Mouse (Mus musculus) hindbrain, embryonic 12.5 days (tissue): ENCODE measurements around the gene Clk4. TPM values are rescaled to one million over a fixed set of nuclear protein-coding genes. Genes with fewer than 3 reads are reported as not detected.

Experiments
- ATAC-seq: fragments of 200-750 bp; cut with Nextera tagmentation; 2 replicates; pipeline ENCODE4 v1.8.0; 2017; ENCODE audit warnings: moderate TSS enrichment; ENCODE audit not compliant: low FRiP score
- H3K27ac ChIP-seq: fragments of 300-500 bp; sonication (generic); 2 replicates; pipeline ENCODE4 v1.5.1; 2016; ENCODE audit warnings: mild to moderate bottlenecking
- H3K27me3 ChIP-seq: fragments of 300-500 bp; sonication (generic); 2 replicates; pipeline ENCODE4 v1.6.1; 2016; ENCODE audit warnings: mild to moderate bottlenecking
- H3K36me3 ChIP-seq: fragments of 300-500 bp; sonication (generic); 2 replicates; pipeline ENCODE4 v1.6.1; 2016; ENCODE audit warnings: mild to moderate bottlenecking
- H3K4me1 ChIP-seq: fragments of 300-500 bp; sonication (generic); 2 replicates; pipeline ENCODE4 v1.6.1; 2016
- H3K4me2 ChIP-seq: fragments of 300-500 bp; sonication (generic); replicated peaks from 2 replicates; pipeline ENCODE4 v1.6.1; 2016; ENCODE audit warnings: mild to moderate bottlenecking
- H3K4me3 ChIP-seq: fragments of 300-500 bp; sonication (generic); 2 replicates; pipeline ENCODE4 v1.5.1; 2016; ENCODE audit warnings: mild to moderate bottlenecking
- H3K9ac ChIP-seq: fragments of 300-500 bp; sonication (generic); 2 replicates; pipeline ENCODE4 v1.6.1; 2016; ENCODE audit warnings: mild to moderate bottlenecking, moderate library complexity
- H3K9me3 ChIP-seq: fragments of 300-500 bp; sonication (generic); replicated peaks from 2 replicates; pipeline ENCODE4 v1.6.1; 2016; ENCODE audit warnings: mild to moderate bottlenecking
- WGBS: fragments of 180-500 bp; shearing (Covaris S2); methylation state at CpG from one replicate; pipeline ENCODE4 v1.1.7; 2016; 5-methylcytosine and 5-hydroxymethylcytosine counted together
- polyA plus RNA-seq: library from polyadenylated mRNA; unstranded; fragments of >200 nt; fragmentation: Nextera tagmentation; extraction: Ambion mirVana; gene quantifications from 2 replicates; pipeline ENCODE4 v1.2.1, GENCODE M21; 2016

Gene Clk4
- polyA plus RNA-seq, 1 experiment from 2014 or later, result 150 TPM

GRCm38 (mm10) chr11:51274418-51274817 is 12.9 kb downstream of the Clk4 start:
- WGBS, result 49% methylated on average over 1 of the region's 1 CpGs
- no peak overlapping the region for H3K9ac ChIP-seq
- peaks cover 59% of the 10 kb centered on the region for H3K36me3 ChIP-seq
- no peak overlapping the region for H3K27ac ChIP-seq
- H3K4me1 ChIP-seq, result peaks cover 2% of the 10 kb centered on the region; the same call in 1 of the 2 replicates
- ATAC-seq, result no peak
- no peak overlapping the region for H3K4me3 ChIP-seq
- H3K9me3 ChIP-seq, result no peaks in the 10 kb centered on the region
- no peak overlapping the region for H3K4me2 ChIP-seq
- H3K27me3 ChIP-seq, result no peaks in the 10 kb centered on the region

- Histone ChIP-seq H3K9me3 (no peaks in the 10 kb centered on the region), H3K9ac (peak within 1 kb of the TSS; percentile 71), H3K27me3 (peaks cover 13% of the 10 kb centered on the region; the same call in 1 of the 2 replicates), H3K4me2 (peak within 1 kb of the TSS; percentile 82), H3K4me3 (peak within 1 kb of the TSS; percentile 71), H3K4me1 (peaks cover 10% of the 10 kb centered on the region), H3K27ac (peak within 1 kb of the TSS; percentile 36; the same call in 1 of the 2 replicates), H3K36me3 (peaks cover 1% of the 10 kb centered on the region; the same call in 1 of the 2 replicates)
- WGBS, result under 1% methylated on average over 38 of the region's 38 CpGs
- peak; percentile 87 for ATAC-seq
These were observed 28.1 kb downstream of the Clk4 start, which contains the start of gene Col23a1 for GRCm38 (mm10) chr11:51289564-51290041. Gene Col23a1, plus strand, starts transcription at chr11:51289920.

- Histone ChIP-seq H3K36me3 (no peaks in the 10 kb centered on the region), H3K4me2 (peak overlapping the region; percentile 82), H3K9me3 (no peaks in the 10 kb centered on the region; the same call in 1 of the 2 replicates), H3K27ac (peak overlapping the region; percentile 36; the same call in 1 of the 2 replicates), H3K27me3 (peaks cover 13% of the 10 kb centered on the region; the same call in 1 of the 2 replicates), H3K9ac (peak overlapping the region; percentile 71), H3K4me3 (peak overlapping the region; percentile 71), H3K4me1 (peaks cover 10% of the 10 kb centered on the region)
- 2% methylated on average over 73 of the region's 74 CpGs for WGBS
- peak; percentile 86 for ATAC-seq
These were observed 28.8 kb downstream of the Clk4 start for GRCm38 (mm10) chr11:51290066-51290955.

- no peak overlapping the region for H3K9ac ChIP-seq
- ATAC-seq, result no peak
- peaks cover 10% of the 10 kb centered on the region for H3K4me1 ChIP-seq
- H3K4me3 ChIP-seq, result no peak overlapping the region
- WGBS, result 65% methylated on average over 2 of the region's 2 CpGs
- no peaks in the 10 kb centered on the region for H3K36me3 ChIP-seq
- H3K27ac ChIP-seq, result no peak overlapping the region
- peaks cover 13% of the 10 kb centered on the region; the same call in 1 of the 2 replicates for H3K27me3 ChIP-seq
- no peaks in the 10 kb centered on the region; the same call in 1 of the 2 replicates for H3K9me3 ChIP-seq
- no peak overlapping the region for H3K4me2 ChIP-seq
These were observed 32.5 kb downstream of the Clk4 start for GRCm38 (mm10) chr11:51293956-51294530.

- Histone ChIP-seq H3K4me1 (peaks cover under 1% of the 10 kb centered on the region; the same call in 1 of the 2 replicates), H3K9ac (no peak overlapping the region), H3K4me2 (no peak overlapping the region), H3K4me3 (no peak overlapping the region), H3K27ac (no peak overlapping the region), H3K36me3 (no peaks in the 10 kb centered on the region), H3K9me3 (no peaks in the 10 kb centered on the region; the same call in 1 of the 2 replicates), H3K27me3 (peaks cover 10% of the 10 kb centered on the region; the same call in 1 of the 2 replicates)
- 73% methylated on average over 3 of the region's 3 CpGs for WGBS
- no peak for ATAC-seq
These were observed 34.2 kb downstream of the Clk4 start for GRCm38 (mm10) chr11:51295742-51296141.

- Histone ChIP-seq H3K9ac (no peak overlapping the region), H3K9me3 (no peaks in the 10 kb centered on the region; the same call in 1 of the 2 replicates), H3K27me3 (no peaks in the 10 kb centered on the region), H3K4me2 (no peak overlapping the region), H3K4me3 (no peak overlapping the region), H3K4me1 (no peaks in the 10 kb centered on the region), H3K36me3 (no peaks in the 10 kb centered on the region), H3K27ac (no peak overlapping the region)
- ATAC-seq, result no peak
- 87% methylated on average over 4 of the region's 4 CpGs for WGBS
These were observed 37.2 kb downstream of the Clk4 start for GRCm38 (mm10) chr11:51298691-51299090.

- Histone ChIP-seq H3K4me2 (no peak overlapping the region), H3K4me1 (0 out of 2 replicates have a peak, but pooled peaks cover 3% of the 10 kb centered on the region), H3K36me3 (no peaks in the 10 kb centered on the region), H3K9me3 (no peaks in the 10 kb centered on the region), H3K4me3 (no peak overlapping the region), H3K9ac (no peak overlapping the region), H3K27me3 (no peaks in the 10 kb centered on the region), H3K27ac (no peak overlapping the region)
- no peak for ATAC-seq
- 67% methylated on average over 5 of the region's 5 CpGs for WGBS
These were observed 40.9 kb downstream of the Clk4 start for GRCm38 (mm10) chr11:51302396-51302795.

- no peaks in the 10 kb centered on the region for H3K9me3 ChIP-seq
- no peak overlapping the region for H3K4me2 ChIP-seq
- no peak for ATAC-seq
- H3K36me3 ChIP-seq, result no peaks in the 10 kb centered on the region
- H3K4me1 ChIP-seq, result 0 out of 2 replicates have a peak, but pooled peaks cover 3% of the 10 kb centered on the region
- WGBS, result 54% methylated on average over 12 of the region's 12 CpGs
- no peak overlapping the region for H3K4me3 ChIP-seq
- no peak overlapping the region for H3K9ac ChIP-seq
- no peak overlapping the region for H3K27ac ChIP-seq
- H3K27me3 ChIP-seq, result no peaks in the 10 kb centered on the region
These were observed 42.5 kb downstream of the Clk4 start for GRCm38 (mm10) chr11:51303981-51304553.

GRCm38 (mm10) chr11:51308306-51308705 is 46.8 kb downstream of the Clk4 start:
- Histone ChIP-seq H3K27me3 (no peaks in the 10 kb centered on the region), H3K4me3 (no peak overlapping the region), H3K27ac (no peak overlapping the region), H3K9ac (no peak overlapping the region), H3K4me2 (no peak overlapping the region), H3K4me1 (0 out of 2 replicates have a peak, but pooled peaks cover 3% of the 10 kb centered on the region), H3K36me3 (no peaks in the 10 kb centered on the region), H3K9me3 (no peaks in the 10 kb centered on the region)
- WGBS, result 61% methylated on average over 5 of the region's 5 CpGs
- no peak for ATAC-seq

GRCm38 (mm10) chr11:51311846-51312245 is 50.3 kb downstream of the Clk4 start:
- Histone ChIP-seq H3K36me3 (no peaks in the 10 kb centered on the region), H3K4me2 (no peak overlapping the region), H3K27ac (no peak overlapping the region), H3K9ac (no peak overlapping the region), H3K4me3 (no peak overlapping the region), H3K27me3 (no peaks in the 10 kb centered on the region), H3K4me1 (no peaks in the 10 kb centered on the region), H3K9me3 (no peaks in the 10 kb centered on the region)
- no peak for ATAC-seq
- WGBS, result 91% methylated on average over 8 of the region's 8 CpGs

GRCm38 (mm10) chr11:51315991-51316810 is 54.7 kb downstream of the Clk4 start:
- Histone ChIP-seq H3K4me3 (no peak overlapping the region), H3K9me3 (no peaks in the 10 kb centered on the region), H3K4me1 (0 out of 2 replicates have a peak, but pooled peaks cover 3% of the 10 kb centered on the region), H3K27me3 (no peaks in the 10 kb centered on the region), H3K4me2 (no peak overlapping the region), H3K36me3 (no peaks in the 10 kb centered on the region), H3K27ac (no peak overlapping the region), H3K9ac (no peak overlapping the region)
- no peak for ATAC-seq
- WGBS, result 74% methylated on average over 7 of the region's 7 CpGs
